Mouse (Mus musculus): ENCODE results near the gene Apopt1.

- no peak for TF ChIP-seq POLR2A (IDR thresholded peaks at IDR 0.05; ENCODE audit: borderline replicate concordance, extremely low read depth, insufficient read depth, insufficient read length, poor library complexity, severe bottlenecking)
- no peak for TF ChIP-seq CTCF (IDR thresholded peaks at IDR 0.05; ENCODE audit: borderline replicate concordance, extremely low read depth, insufficient read depth, insufficient read length)
Observed at GRCm38 (mm10) chr12:111682003-111682402, 31.1 kb upstream of the Apopt1 start.

All from brain, embryonic 14.5 days (tissue).